Mouse (Mus musculus) retina, embryonic 14.5 days (tissue): Measurements from ENCODE around the gene 1700012P22Rik.

ENCODE experiments used
- DNase-seq: peaks from one replicate; pipeline ENCODE4 v3.0.0-alpha.2; 2015; ENCODE audit warnings: low spot score

Gene 1700012P22Rik

GRCm38 (mm10) chr4:144438672-144439071, at the start of gene 1700012P22Rik:
TSS of gene 1700012P22Rik (minus strand) at chr4:144438772.
- DNase-seq, result no peak

- no peak for DNase-seq
Observed at GRCm38 (mm10) chr4:144468091-144468490, 29.5 kb upstream of the 1700012P22Rik start.

DNA sequence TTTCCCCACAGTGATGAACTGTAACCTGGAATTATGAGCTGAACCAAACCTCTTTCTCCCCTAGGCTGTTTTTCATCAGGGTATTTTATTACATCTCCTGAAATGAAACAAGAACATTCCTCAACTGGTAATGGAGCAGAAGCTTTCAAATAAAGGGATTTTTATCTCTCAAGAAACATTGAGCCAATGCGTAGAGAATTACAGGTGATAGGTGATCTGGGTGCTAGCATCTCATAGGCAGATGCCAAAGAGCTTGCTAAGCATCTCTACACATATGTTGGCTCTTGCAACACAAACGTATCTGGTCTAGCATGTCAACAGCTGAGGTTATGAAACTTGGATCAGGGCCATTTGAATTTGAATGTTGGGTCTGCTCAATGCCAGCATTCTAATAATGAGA, 26.6 kb upstream of the 1700012P22Rik start:
- DNase-seq, result no peak

DNA sequence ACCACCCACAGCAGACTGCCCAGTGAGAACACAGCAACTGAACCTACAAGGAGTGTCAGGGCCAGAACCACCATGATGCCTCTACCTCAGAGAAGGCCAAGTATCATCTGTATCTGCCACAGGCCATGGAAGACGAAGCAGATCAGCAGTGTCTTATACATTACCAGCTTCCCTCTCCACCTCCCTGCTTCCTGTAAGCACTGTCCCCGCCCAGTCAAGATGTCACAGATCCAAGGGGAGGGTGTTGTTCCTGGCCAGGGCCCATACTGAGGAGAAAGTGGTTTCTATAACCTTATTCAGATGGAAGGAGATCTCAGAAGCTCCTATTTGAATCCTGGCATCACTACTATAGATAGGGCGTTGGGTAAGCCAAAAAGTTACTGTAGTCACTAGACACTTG, 25.1 kb upstream of the 1700012P22Rik start, which contains the start of gene Aadacl3:
Gene Aadacl3 (minus strand): TSS at position 101 of the 400 bp plus-strand sequence.
- DNase-seq, result no peak

GRCm38 (mm10) chr4:144453217-144453616, 14.6 kb upstream of the 1700012P22Rik start, which contains the start of gene Gm9944:
TSS of gene Gm9944 (minus strand) at chr4:144453317.
- DNase-seq, result no peak

DNA sequence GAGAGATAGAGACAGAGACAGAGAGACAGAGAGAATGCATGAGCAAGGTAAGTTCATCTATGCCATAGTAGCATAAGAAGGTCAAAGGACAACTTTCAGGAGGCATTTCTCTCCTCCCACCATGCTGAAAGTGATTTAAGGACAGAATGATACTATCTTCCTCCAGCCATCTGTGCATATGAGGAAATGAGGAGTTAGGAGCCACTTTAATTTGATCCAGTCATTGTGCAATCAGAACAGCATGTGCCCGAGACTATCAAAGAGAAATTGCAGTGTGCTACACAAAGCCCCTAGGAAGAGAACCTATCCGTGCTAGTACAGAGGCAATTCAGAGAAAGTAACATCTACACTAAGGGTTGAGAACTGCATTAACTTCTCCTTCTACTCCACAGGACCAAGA, 10.0 kb upstream of the 1700012P22Rik start:
- DNase-seq, result no peak

- no peak for DNase-seq
Observed at GRCm38 (mm10) chr4:144441582-144441981, 3.0 kb upstream of the 1700012P22Rik start.

- no peak for DNase-seq
Observed at GRCm38 (mm10) chr4:144441095-144441494, 2.5 kb upstream of the 1700012P22Rik start.

GRCm38 (mm10) chr4:144433216-144433615, 5.4 kb downstream of the 1700012P22Rik start:
- no peak for DNase-seq

DNA sequence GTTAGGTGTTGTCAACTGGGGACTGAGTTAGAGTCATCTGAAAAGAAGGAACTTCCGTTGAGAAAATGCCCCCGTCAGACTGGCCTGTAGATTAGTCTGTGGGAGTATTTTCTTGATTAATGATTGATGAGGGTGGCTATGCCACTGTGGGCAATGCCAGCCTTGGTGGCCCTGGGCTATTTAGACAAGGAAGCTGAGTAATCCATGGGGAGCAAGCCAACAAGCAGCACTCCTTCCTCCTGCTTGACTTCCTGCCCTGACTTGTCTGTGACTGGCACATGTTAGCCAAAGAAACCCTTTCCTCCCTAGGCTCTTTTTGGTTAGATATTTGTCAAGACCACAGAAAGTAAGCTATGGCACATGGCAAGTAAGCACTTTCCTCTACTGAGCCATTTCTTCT, 7.8 kb downstream of the 1700012P22Rik start:
- DNase-seq, result no peak

DNA sequence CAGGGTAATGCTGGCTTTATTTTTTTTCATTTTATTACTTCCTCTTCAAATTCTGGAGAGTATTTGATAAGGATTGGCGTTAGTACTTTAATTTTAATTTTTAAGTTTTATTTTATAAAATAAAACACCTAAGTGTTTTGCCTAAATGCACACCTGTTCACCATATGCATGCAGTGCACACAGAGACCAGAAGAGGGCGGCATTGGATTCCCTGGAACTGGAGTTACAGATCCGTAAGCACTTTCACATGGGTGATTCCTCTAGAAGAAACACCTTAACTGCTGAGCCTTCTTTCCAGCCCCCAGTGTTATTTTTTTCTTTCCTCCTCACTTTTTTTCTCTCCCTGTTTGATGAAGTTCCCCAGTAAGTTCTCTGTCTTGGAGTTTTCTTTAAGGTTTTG, 9.7 kb downstream of the 1700012P22Rik start:
- peak; percentile 45 for DNase-seq

DNA sequence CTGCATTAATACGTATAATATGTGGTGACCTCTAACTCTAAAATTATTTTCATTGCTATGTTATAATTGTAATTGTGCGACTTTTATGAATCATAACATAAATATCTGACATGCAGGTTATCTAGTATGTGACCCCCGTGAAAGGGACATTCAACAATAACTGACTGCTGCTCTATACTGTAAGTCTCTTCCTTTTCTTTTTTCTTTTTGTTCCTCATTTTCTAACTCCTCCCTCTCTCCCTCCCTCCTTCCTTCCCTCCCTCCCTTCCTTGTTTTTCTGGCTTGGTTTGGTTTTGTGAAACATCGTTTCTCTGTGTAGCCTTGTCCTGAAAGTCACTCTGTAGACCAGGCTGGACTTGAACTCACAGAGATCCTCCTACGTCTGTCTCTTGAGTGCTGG, 14.0 kb downstream of the 1700012P22Rik start:
- no peak for DNase-seq

DNA sequence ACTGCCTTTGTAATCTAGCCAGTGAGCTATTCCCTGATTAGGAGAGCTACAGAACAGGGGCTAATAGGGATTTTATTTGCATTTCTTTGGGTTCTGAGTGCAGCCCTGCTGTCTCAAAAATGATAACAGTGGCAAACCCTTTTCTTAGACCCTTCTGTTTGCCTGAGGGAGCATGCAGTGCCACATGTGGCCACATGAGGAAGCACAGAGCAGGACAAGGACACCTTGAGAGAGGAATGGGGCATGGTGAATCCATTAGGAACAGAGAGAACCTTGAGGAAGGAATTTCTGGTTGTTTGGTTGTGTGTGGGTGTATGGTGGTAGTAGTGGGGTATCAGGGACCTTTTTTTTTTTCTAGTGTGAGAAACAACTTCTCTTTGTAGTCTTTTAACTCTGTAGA, 17.9 kb downstream of the 1700012P22Rik start:
- DNase-seq, result no peak

- DNase-seq, result no peak
Observed at GRCm38 (mm10) chr4:144408290-144408689, 30.3 kb downstream of the 1700012P22Rik start, which contains the start of gene Pramef12. TSS of gene Pramef12 (minus strand) at chr4:144408464.

- DNase-seq, result no peak
Observed at GRCm38 (mm10) chr4:144406261-144406660, 32.3 kb downstream of the 1700012P22Rik start.

DNA sequence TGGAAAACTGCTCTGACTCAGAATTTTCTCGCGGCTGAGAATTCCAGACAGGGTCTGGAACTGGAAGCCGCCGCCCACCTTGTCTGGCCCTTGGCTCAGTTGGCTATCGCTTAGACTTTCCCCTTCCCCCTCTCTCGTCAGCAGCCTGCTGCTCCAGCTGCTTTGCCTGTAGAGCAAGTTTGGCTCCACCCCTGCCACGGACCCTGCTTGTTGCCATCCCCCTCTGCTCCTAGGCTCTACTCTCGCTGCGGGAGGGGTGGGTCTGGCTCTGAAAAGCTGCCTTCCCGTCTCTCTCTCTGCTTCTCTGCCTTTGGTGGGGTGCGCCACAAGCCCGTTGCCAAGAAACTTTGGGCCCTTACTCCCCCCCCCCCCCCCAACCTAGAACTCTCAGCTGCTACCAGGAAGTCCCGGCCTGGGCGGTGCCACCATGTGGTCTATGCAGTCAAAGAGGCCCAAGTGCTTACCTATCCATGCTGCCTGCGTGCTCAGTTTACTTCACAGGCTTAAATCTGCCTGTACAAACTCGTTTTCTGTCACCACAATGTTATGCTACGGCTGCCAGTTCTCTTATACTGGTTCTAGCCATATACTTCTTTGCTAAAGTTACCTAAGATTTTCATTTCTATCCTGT, 34.0 kb downstream of the 1700012P22Rik start:
- peak; percentile 24 for DNase-seq

DNA sequence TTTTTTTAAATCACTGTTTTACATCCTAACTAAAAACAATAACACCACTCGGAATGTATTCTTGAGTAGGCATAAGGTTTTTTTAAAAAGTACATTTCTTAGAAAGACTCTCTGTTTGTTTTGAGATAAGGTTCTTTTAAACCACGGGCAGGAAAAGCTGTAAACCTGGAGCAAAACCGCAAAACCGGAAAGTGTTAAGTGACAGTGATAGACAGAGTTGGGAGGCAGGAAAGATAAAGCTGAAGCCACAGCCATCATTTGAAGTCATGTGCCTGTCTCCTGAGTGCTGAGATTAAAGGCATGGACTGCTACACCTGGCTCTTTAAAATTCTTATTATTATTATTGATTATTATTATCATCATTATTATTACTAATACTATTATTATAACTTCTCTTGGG, 35.9 kb downstream of the 1700012P22Rik start:
- DNase-seq, result no peak

- no peak for DNase-seq
Observed at GRCm38 (mm10) chr4:144396316-144396715, 42.3 kb downstream of the 1700012P22Rik start.

DNA sequence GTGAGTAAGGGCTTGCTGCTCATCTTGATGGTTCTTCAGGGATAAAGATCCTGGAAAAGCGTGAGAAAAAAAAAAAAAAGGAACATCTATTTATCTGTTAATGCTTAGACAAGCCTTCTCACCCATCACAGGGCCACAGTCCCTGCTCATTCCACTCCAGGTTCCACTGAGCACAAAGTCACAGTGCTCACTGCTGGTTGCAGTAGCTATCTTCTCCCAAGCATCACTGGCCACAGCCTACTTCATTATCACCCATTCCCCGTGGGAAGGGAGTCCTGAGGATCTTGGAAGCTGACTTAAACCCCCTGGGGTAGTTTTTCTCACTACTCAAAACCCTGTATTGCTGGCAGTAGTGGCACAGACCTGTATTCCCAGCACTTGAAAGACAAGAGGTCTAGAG, 60.7 kb downstream of the 1700012P22Rik start, which contains the start of gene Pramef20:
Gene Pramef20 (minus strand): TSS at position 23 of the 400 bp plus-strand sequence.
- DNase-seq, result no peak
